Mouse (Mus musculus) monocyte, adult 5-6 weeks (primary cell): Measurements from ENCODE around the gene Fkbp6. TPM values are rescaled to one million over a fixed set of nuclear protein-coding genes. Genes with fewer than 3 reads are reported as not detected.

Experiments used
- ATAC-seq: fragments of 153-309, 156-312 bp; replicated peaks from 2 replicates; pipeline ENCODE4 v1.8.0; 2017; ENCODE audit warnings: mild to moderate bottlenecking; ENCODE audit not compliant: low TSS enrichment, insufficient number of reproducible peaks, severe bottlenecking, poor library complexity, low FRiP score
- total RNA-seq: library from RNA; stranded (forward); fragments of 200-1000, 200-491, 200-594 nt; gene quantifications from 3 replicates; pipeline ENCODE4 v1.2.3, GENCODE M21; 2017

Gene Fkbp6
- total RNA-seq, 1 experiment from 2014 or later = not detected

- no peak for ATAC-seq
Measured at GRCm38 (mm10) chr5:135250186-135251078, 99.4 kb downstream of the Fkbp6 start.

DNA sequence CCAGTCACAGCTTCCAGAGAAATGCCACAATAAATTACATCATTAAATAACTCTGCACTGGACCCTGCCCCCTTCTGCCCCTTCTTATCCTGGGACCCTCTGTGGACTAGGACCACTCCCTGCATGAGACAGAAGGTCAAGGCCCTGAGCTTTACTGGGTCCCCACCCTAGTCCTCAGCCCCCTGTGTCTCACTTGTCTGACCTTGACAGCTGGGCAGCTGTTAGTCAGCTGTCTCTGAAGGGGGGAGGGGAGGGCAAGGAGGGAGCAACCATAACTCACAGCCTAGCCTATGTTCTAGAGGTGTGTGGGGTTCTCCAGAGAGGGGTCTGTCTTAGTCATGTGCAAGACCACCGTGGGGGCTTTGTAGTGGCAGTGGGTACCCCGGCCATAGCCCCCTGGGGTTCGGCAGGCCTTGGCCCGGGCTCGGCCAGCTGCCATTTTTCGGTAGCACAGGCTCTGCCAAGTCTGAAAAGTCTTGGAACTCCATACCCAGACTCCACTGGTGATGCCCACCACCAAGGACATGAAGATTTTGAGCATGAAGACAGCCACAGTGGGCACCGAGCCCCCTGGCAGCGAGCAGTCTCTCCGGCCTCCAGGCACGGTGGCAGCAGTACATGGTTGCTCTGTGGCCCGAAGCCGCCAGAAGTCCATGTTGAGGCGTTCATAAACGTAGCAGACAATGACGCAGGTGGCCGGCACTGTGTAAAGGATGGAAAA, 100.7 kb downstream of the Fkbp6 start:
- no peak for ATAC-seq

GRCm38 (mm10) chr5:135247337-135247736, 102.5 kb downstream of the Fkbp6 start:
- ATAC-seq = no peak

GRCm38 (mm10) chr5:135246531-135246930, 103.3 kb downstream of the Fkbp6 start:
- ATAC-seq = no peak

DNA sequence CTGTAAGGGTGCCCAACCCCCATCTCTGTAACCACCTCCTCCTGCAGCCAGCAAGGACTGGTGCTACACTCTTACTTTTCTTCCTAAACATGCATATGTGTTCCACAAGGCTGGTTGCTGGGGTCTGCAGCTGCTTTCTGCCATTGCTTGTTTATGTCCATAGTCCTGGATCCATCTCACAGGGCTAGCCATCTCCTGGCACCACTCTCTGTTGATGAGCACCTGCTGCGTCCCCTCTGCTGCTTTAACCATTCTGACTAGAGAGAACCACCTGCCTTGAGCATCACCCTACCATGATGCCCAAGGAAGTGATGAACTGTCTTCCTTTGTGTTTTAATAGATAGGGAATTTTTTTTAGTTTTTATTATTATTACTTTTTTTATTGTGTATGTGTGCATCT, 106.7 kb downstream of the Fkbp6 start:
- ATAC-seq = no peak

DNA sequence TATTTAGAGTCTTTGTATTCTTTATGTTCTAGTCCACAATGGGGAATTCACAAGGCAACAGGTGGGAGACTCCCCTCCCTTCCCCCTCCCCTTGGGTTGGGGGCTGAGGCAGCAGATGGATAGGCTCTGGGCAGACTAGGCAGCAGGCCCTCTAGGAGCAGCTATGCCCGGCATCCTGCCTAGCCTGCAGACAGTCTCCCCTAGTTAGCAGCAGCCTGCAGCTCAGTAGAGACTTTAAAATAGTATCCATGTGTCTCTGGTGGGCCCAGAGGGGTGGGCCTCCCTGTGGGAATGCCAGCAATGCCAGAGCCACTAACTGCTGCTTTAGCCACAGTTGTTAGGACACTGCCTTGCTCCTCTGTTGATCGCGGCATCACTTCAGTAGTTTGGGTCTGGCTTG, 107.2 kb downstream of the Fkbp6 start:
- no peak for ATAC-seq

- no peak for ATAC-seq
Measured at GRCm38 (mm10) chr5:135242136-135242535, 107.7 kb downstream of the Fkbp6 start.

Other genes starting within 250 kb of the Fkbp6 start
- 4.3 to 9.9 TPM (median 9.6 TPM) in 3 replicates for gene Tbl2, start 200.4 kb downstream of the Fkbp6 start, total RNA-seq
- gene Bcl7b, start 181.8 kb downstream of the Fkbp6 start, total RNA-seq = 52.4 to 63.3 TPM (median 53.1 TPM) in 3 replicates
- gene Baz1b, start 162.8 kb downstream of the Fkbp6 start, total RNA-seq = 100 to 162 TPM (median 112 TPM) in 3 replicates
- not detected in 3 replicates for gene Fzd9, start 98.8 kb downstream of the Fkbp6 start, total RNA-seq
- not detected in 3 replicates for gene Trim50, start 3.3 kb upstream of the Fkbp6 start, total RNA-seq
- 6.6 to 14.9 TPM (median 14.8 TPM) in 3 replicates for gene Nsun5, start 19.9 kb upstream of the Fkbp6 start, total RNA-seq
- gene Pom121, start 44.5 kb upstream of the Fkbp6 start, total RNA-seq = 4.1 to 8.7 TPM (median 4.4 TPM) in 3 replicates
- 136 to 193 TPM (median 152 TPM) in 3 replicates for gene Hip1, start 195.1 kb upstream of the Fkbp6 start, total RNA-seq
- gene Ccl26, start 213.5 kb upstream of the Fkbp6 start, total RNA-seq = not detected in 3 replicates
- gene Ccl24, start 223.0 kb upstream of the Fkbp6 start, total RNA-seq = not detected in 3 replicates